13 mouse cellular contexts compared by ENCODE assay signal in the genomic region with DNA sequence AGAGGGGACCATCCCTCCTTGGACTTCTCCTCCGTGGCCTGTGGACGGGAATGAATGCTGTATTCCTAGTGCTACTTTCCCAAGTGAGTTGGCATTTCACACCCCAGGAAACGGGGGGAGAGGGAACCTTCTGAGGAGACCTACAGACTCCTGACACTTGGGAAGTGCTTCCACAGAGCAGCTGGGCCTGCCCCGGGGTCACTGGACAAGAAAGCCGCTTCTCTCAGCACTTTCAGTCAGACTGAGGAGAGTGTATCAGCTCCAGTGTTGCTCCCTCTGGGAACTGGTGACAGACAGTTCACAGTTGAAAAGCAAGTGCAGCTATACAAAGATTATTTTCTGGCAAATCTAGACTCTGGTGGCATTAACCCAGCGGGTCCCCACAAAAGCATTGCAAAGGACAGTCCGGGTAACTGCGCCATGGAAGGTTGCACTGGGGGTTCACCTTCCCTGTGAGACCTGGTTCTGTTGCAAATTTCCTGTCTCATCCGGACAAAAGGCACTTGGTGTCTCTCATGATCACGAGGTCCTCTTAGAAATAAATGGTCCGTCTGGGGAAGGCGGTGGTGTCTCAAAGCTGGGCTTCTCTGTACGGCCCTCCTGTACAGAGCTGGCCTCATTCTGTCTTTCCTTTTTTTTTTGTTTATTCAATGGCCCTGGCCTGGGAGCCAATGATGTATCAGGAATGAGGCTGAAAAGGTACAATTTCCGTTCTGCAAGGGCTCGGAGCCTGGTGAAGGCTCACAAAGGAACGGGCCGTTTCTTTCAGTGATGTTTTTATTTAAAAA.
DNase-seq lines count a peak whose midpoint lies in the region; ATAC-seq lines count a peak whose summit lies in the region.
"Had no signal": no experiment of that assay in that cellular context is flagged by ENCODE, and none has a peak within 500 bp of the region (broad histone marks: within the 10 kb centered on the region; RNA-seq: fewer than 3 reads in every experiment).

No protein-coding gene starts in this region.

- no peak overlapping the region for H3K9ac ChIP-seq in midbrain, embryonic 12.5 days (replicated peaks)
- H3K9ac ChIP-seq in midbrain, embryonic 11.5 days (ENCODE audit: low read length), result no peak overlapping the region
- 0 out of 2 replicates have a peak overlapping the region, but pooled peaks have one; percentile 2 for H3K9ac ChIP-seq in forebrain, embryonic 16.5 days (replicated peaks; ENCODE audit: low read depth, low read length)
- H3K9ac ChIP-seq in midbrain, embryonic 16.5 days (ENCODE audit: low read depth, low read length), result no peak overlapping the region
- H3K9ac ChIP-seq: lung, embryonic 15.5 days; neural tube, embryonic 12.5 days had no signal

- no peak for DNase-seq in midbrain, embryonic 11.5 days (ENCODE audit: low spot score, missing footprints)
- no peak for DNase-seq in forebrain, embryonic 10.5 days (ENCODE audit: extremely low spot score, low spot score)
- DNase-seq in kidney, adult 9 months, result no peak
- DNase-seq: adrenal gland, postnatal 36 days had no signal

- no peak overlapping the region for H3K4me2 ChIP-seq in midbrain, embryonic 12.5 days (replicated peaks)
- H3K4me2 ChIP-seq in midbrain, embryonic 11.5 days, result no peak overlapping the region
- H3K4me2 ChIP-seq in forebrain, embryonic 16.5 days (ENCODE audit: low read length), result no peak overlapping the region
- no peak overlapping the region for H3K4me2 ChIP-seq in midbrain, embryonic 16.5 days (ENCODE audit: low read length)
- H3K4me2 ChIP-seq: liver, embryonic 11.5 days; lung, embryonic 15.5 days; neural tube, embryonic 12.5 days had no signal

- H3K4me1 ChIP-seq in midbrain, embryonic 12.5 days, result peaks cover 10% of the 10 kb centered on the region; the same call in 1 of the 2 replicates
- no peaks in the 10 kb centered on the region for H3K4me1 ChIP-seq in midbrain, embryonic 11.5 days (ENCODE audit: control insufficient read depth, insufficient read depth, low read length)
- H3K4me1 ChIP-seq in forebrain, embryonic 10.5 days, result peaks cover 18% of the 10 kb centered on the region
- H3K4me1 ChIP-seq in forebrain, embryonic 16.5 days (replicated peaks; ENCODE audit: control insufficient read depth, insufficient read depth, low read length), result peaks cover 39% of the 10 kb centered on the region
- H3K4me1 ChIP-seq in midbrain, embryonic 16.5 days (ENCODE audit: control insufficient read depth, insufficient read depth, low read length), result peaks cover 7% of the 10 kb centered on the region
- H3K4me1 ChIP-seq: megakaryocyte, embryonic 14.5 days had no signal

- no peak overlapping the region for H3K4me3 ChIP-seq in midbrain, embryonic 12.5 days
- no peak overlapping the region for H3K4me3 ChIP-seq in midbrain, embryonic 11.5 days (ENCODE audit: low read depth, low read length)
- no peak overlapping the region for H3K4me3 ChIP-seq in forebrain, embryonic 10.5 days
- H3K4me3 ChIP-seq in forebrain, embryonic 16.5 days (replicated peaks; ENCODE audit: low read length), result no peak overlapping the region
- no peak overlapping the region for H3K4me3 ChIP-seq in midbrain, embryonic 16.5 days (ENCODE audit: low read depth, low read length)
- H3K4me3 ChIP-seq: lung, embryonic 15.5 days; megakaryocyte, embryonic 14.5 days; neural tube, embryonic 12.5 days had no signal

- no peaks in the 10 kb centered on the region for H3K36me3 ChIP-seq in midbrain, embryonic 12.5 days
- H3K36me3 ChIP-seq in midbrain, embryonic 11.5 days (ENCODE audit: control insufficient read depth, insufficient read depth, low read length), result no peaks in the 10 kb centered on the region
- H3K36me3 ChIP-seq in forebrain, embryonic 10.5 days (replicated peaks), result no peaks in the 10 kb centered on the region
- H3K36me3 ChIP-seq in forebrain, embryonic 16.5 days (ENCODE audit: control insufficient read depth, insufficient read depth), result no peaks in the 10 kb centered on the region
- no peaks in the 10 kb centered on the region for H3K36me3 ChIP-seq in midbrain, embryonic 16.5 days (ENCODE audit: control insufficient read depth, insufficient read depth, low read length)
- H3K36me3 ChIP-seq: lung, embryonic 15.5 days; neural tube, embryonic 12.5 days had no signal

- no peaks in the 10 kb centered on the region for H3K27me3 ChIP-seq in midbrain, embryonic 12.5 days
- H3K27me3 ChIP-seq in midbrain, embryonic 11.5 days (ENCODE audit: control insufficient read depth, insufficient read depth, low read length), result no peaks in the 10 kb centered on the region
- no peaks in the 10 kb centered on the region for H3K27me3 ChIP-seq in forebrain, embryonic 10.5 days (ENCODE audit: poor library complexity, severe bottlenecking)
- H3K27me3 ChIP-seq in forebrain, embryonic 16.5 days (replicated peaks; ENCODE audit: control insufficient read depth, insufficient read depth, low read length), result no peaks in the 10 kb centered on the region
- H3K27me3 ChIP-seq in midbrain, embryonic 16.5 days (ENCODE audit: control insufficient read depth, insufficient read depth, low read depth, low read length), result no peaks in the 10 kb centered on the region
- H3K27me3 ChIP-seq: lung, embryonic 15.5 days; neural tube, embryonic 12.5 days had no signal

- WGBS in midbrain, embryonic 12.5 days, result 59% methylated on average over 17 of the region's 17 CpGs
- WGBS in midbrain, embryonic 11.5 days, result 72% methylated on average over 17 of the region's 17 CpGs
- 57% methylated on average over 17 of the region's 17 CpGs for WGBS in forebrain, embryonic 10.5 days
- 29% methylated on average over 17 of the region's 17 CpGs for WGBS in forebrain, embryonic 16.5 days
- 47% methylated on average over 17 of the region's 17 CpGs for WGBS in midbrain, embryonic 16.5 days

- 0 out of 2 replicates have a peak overlapping the region, but pooled peaks have one; percentile 30 for H3K27ac ChIP-seq in midbrain, embryonic 12.5 days (replicated peaks)
- H3K27ac ChIP-seq in midbrain, embryonic 11.5 days (ENCODE audit: low read depth, low read length), result no peak overlapping the region
- peak overlapping the region; percentile 52 for H3K27ac ChIP-seq in forebrain, embryonic 10.5 days
- H3K27ac ChIP-seq in forebrain, embryonic 16.5 days (ENCODE audit: low read length), result peak overlapping the region; percentile 56; the same call in 1 of the 2 replicates
- peak overlapping the region; percentile 38; the same call in 1 of the 2 replicates for H3K27ac ChIP-seq in midbrain, embryonic 16.5 days (ENCODE audit: low read length)
- H3K27ac ChIP-seq: lung, embryonic 15.5 days; neural tube, embryonic 12.5 days had no signal

- no peaks in the 10 kb centered on the region for H3K9me3 ChIP-seq in midbrain, embryonic 12.5 days
- H3K9me3 ChIP-seq in midbrain, embryonic 11.5 days (ENCODE audit: control insufficient read depth, low read length), result no peaks in the 10 kb centered on the region
- H3K9me3 ChIP-seq in forebrain, embryonic 10.5 days, result no peaks in the 10 kb centered on the region
- no peaks in the 10 kb centered on the region for H3K9me3 ChIP-seq in forebrain, embryonic 16.5 days (ENCODE audit: control insufficient read depth, low read length)
- H3K9me3 ChIP-seq in midbrain, embryonic 16.5 days (replicated peaks; ENCODE audit: control insufficient read depth, low read length, poor library complexity, severe bottlenecking), result no peaks in the 10 kb centered on the region
- H3K9me3 ChIP-seq: lung, embryonic 15.5 days; neural tube, embryonic 12.5 days had no signal

- no peak for ATAC-seq in midbrain, embryonic 12.5 days (ENCODE audit: low FRiP score, low read depth)
- ATAC-seq in midbrain, embryonic 11.5 days (ENCODE audit: low FRiP score), result no peak
- peak; percentile 44; the same call in 1 of the 2 replicates for ATAC-seq in forebrain, embryonic 16.5 days
- no peak for ATAC-seq in midbrain, embryonic 16.5 days
- ATAC-seq in megakaryocyte-erythroid progenitor cell, adult 5-6 weeks (replicated peaks; ENCODE audit: low FRiP score, low TSS enrichment, poor library complexity, severe bottlenecking), result no peak
- ATAC-seq: CD4-positive, CD25-positive, alpha-beta regulatory T cell, adult 4 months had no signal
